Mouse (Mus musculus): Measurements from ENCODE around the gene Nop58. TPM values are rescaled to one million over a fixed set of nuclear protein-coding genes. Genes with fewer than 3 reads are reported as not detected.

Nop58 gene
- polyA plus RNA-seq, 1 experiment from 2014 or later: 292 TPM

- Histone ChIP-seq H3K27ac (no peak overlapping the region), H3K4me3 (peak overlapping the region; percentile 90), H3K4me1 (peaks cover 18% of the 10 kb centered on the region), H3K27me3 (ENCODE audit: low read depth, poor library complexity, severe bottlenecking) (no peaks in the 10 kb centered on the region), H3K9me3 (replicated peaks) (no peaks in the 10 kb centered on the region), H3K36me3 (peaks cover 21% of the 10 kb centered on the region)
- DNase-seq (ENCODE audit: low spot score): no peak
Measured at GRCm38 (mm10) chr1:59766626-59767025, 81.9 kb downstream of the Nop58 start.

Other genes with a start within 250 kb of the Nop58 start
- gene Fzd7, start 202.5 kb upstream of the Nop58 start, polyA plus RNA-seq (2016; fragmentation: Nextera tagmentation; extraction: Ambion mirVana): 13.2 and 13.5 TPM in 2 replicates
- gene Gm973, start 168.7 kb upstream of the Nop58 start, polyA plus RNA-seq (2016; fragmentation: Nextera tagmentation; extraction: Ambion mirVana): 0.18 and 0.55 TPM in 2 replicates
- gene Sumo1, start 14.1 kb upstream of the Nop58 start, polyA plus RNA-seq (2016; fragmentation: Nextera tagmentation; extraction: Ambion mirVana): 583 and 618 TPM in 2 replicates
- gene Bmpr2, start 78.4 kb downstream of the Nop58 start, polyA plus RNA-seq (2016; fragmentation: Nextera tagmentation; extraction: Ambion mirVana): 5.1 and 8.0 TPM in 2 replicates
- 9.7 and 12.3 TPM in 2 replicates for gene Fam117b, start 228.0 kb downstream of the Nop58 start, polyA plus RNA-seq (2016; fragmentation: Nextera tagmentation; extraction: Ambion mirVana)